In genomic region chr10:81414682-81415081, GRCm38 (mm10) we compare ENCODE assay signal across 8 mouse cellular contexts. TPM values are rescaled to one million over a fixed set of nuclear protein-coding genes. Genes with fewer than 3 reads are reported as not detected.
DNase-seq lines count a peak whose midpoint lies in the region; ATAC-seq and TF ChIP-seq lines count a peak whose summit lies in the region.

No protein-coding gene starts in this region.

- no peak overlapping the region for H3K4me3 ChIP-seq in embryonic facial prominence, embryonic 13.5 days
- no peak overlapping the region for H3K4me3 ChIP-seq in lung, postnatal 0 days (ENCODE audit: low read depth, low read length)

- H3K9ac ChIP-seq in embryonic facial prominence, embryonic 13.5 days: 0 out of 2 replicates have a peak overlapping the region, but pooled peaks have one; percentile 21
- H3K9ac ChIP-seq in lung, postnatal 0 days (replicated peaks; ENCODE audit: low read depth): no peak overlapping the region

- peak overlapping the region; percentile 55; the same call in 1 of the 2 replicates for H3K27ac ChIP-seq in embryonic facial prominence, embryonic 13.5 days
- H3K27ac ChIP-seq in lung, postnatal 0 days (ENCODE audit: low read length): peak overlapping the region; percentile 89

- TF ChIP-seq EP300 in lung, postnatal 0 days (IDR thresholded peaks at IDR 0.05): no peak

- H3K27me3 ChIP-seq in embryonic facial prominence, embryonic 13.5 days: no peaks in the 10 kb centered on the region
- H3K27me3 ChIP-seq in lung, postnatal 0 days (replicated peaks; ENCODE audit: insufficient read depth, low read length): no peaks in the 10 kb centered on the region

- intact Hi-C loops in heart, postnatal 25 days (cut with DNase I): no loop called here

- peaks cover 43% of the 10 kb centered on the region for H3K36me3 ChIP-seq in embryonic facial prominence, embryonic 13.5 days
- no peaks in the 10 kb centered on the region for H3K36me3 ChIP-seq in lung, postnatal 0 days (ENCODE audit: insufficient read depth, low read length)

- TF ChIP-seq CTCF in lung, postnatal 0 days (IDR thresholded peaks at IDR 0.05): no peak

- DNase-seq in heart, adult 11 months: peak; percentile 98
- DNase-seq in heart, postnatal 25 days (ENCODE audit: low spot score): no peak
- DNase-seq in kidney, adult 11 months: peak; percentile 71
- peak; percentile 53 for DNase-seq in lung, postnatal 0 days (ENCODE audit: low spot score)
- no peak for DNase-seq in cerebellum, adult 11-12 months
- DNase-seq in layer of hippocampus, postnatal 10 days (ENCODE audit: low spot score in 2 of 2): no peak
- DNase-seq in cerebellum, adult 18-20 months: no peak

- H3K9me3 ChIP-seq in embryonic facial prominence, embryonic 13.5 days: no peaks in the 10 kb centered on the region
- no peaks in the 10 kb centered on the region for H3K9me3 ChIP-seq in lung, postnatal 0 days (ENCODE audit: low read length)

- no peak for ATAC-seq in embryonic facial prominence, embryonic 13.5 days (ENCODE audit: insufficient number of reproducible peaks, insufficient read depth, low FRiP score, low TSS enrichment, low read depth)
- ATAC-seq in lung, postnatal 0 days: no peak

- peaks cover 94% of the 10 kb centered on the region for H3K4me1 ChIP-seq in embryonic facial prominence, embryonic 13.5 days
- peaks cover 54% of the 10 kb centered on the region for H3K4me1 ChIP-seq in lung, postnatal 0 days (ENCODE audit: insufficient read depth, low read depth, low read length)

- H3K4me2 ChIP-seq in embryonic facial prominence, embryonic 13.5 days: peak overlapping the region; percentile 40; the same call in 1 of the 2 replicates
- H3K4me2 ChIP-seq in lung, postnatal 0 days (replicated peaks; ENCODE audit: low read depth, low read length): peak overlapping the region; percentile 52

RNA-seq across cellular contexts. Expression of gene Smim24, which starts 21.8 kb away (rescaled TPM):
- total RNA-seq in heart, postnatal 25 days (2021): 1 to 10 TPM; 2.0 TPM
- 3.1 and 7.1 TPM in 2 replicates for polyA plus RNA-seq in embryonic facial prominence, embryonic 13.5 days (2015; fragmentation: Nextera tagmentation; extraction: Ambion mirVana)
- 3.1 and 3.6 TPM in 2 replicates for polyA plus RNA-seq in lung, postnatal 0 days (2015; fragmentation: Nextera tagmentation; extraction: Ambion mirVana)
- total RNA-seq in layer of hippocampus, postnatal 10 days (2021): 1 to 10 TPM; 2.6 to 3.0 TPM

RNA-seq across cellular contexts. Expression of gene Gm48552, which starts 25.9 kb away (rescaled TPM):
- under 1 TPM in 1 of 2 experiments, not detected in 1; 0.70 TPM for total RNA-seq in heart, postnatal 25 days (2021)
- 1.2 and 1.5 TPM in 2 replicates for polyA plus RNA-seq in embryonic facial prominence, embryonic 13.5 days (2015; fragmentation: Nextera tagmentation; extraction: Ambion mirVana)
- polyA plus RNA-seq in lung, postnatal 0 days (2015; fragmentation: Nextera tagmentation; extraction: Ambion mirVana): 0.20 and 0.63 TPM in 2 replicates
- total RNA-seq in layer of hippocampus, postnatal 10 days (2021): 1 to 10 TPM; 1.1 to 3.5 TPM

RNA-seq across cellular contexts. Expression of gene Gm48551, which starts 30.4 kb away (rescaled TPM):
- under 1 TPM; 0.61 to 0.78 TPM for total RNA-seq in heart, postnatal 25 days (2021)
- 4.1 and 5.0 TPM in 2 replicates for polyA plus RNA-seq in embryonic facial prominence, embryonic 13.5 days (2015; fragmentation: Nextera tagmentation; extraction: Ambion mirVana)
- polyA plus RNA-seq in lung, postnatal 0 days (2015; fragmentation: Nextera tagmentation; extraction: Ambion mirVana): 2.4 and 3.0 TPM in 2 replicates
- 1 to 10 TPM; 2.3 to 4.5 TPM for total RNA-seq in layer of hippocampus, postnatal 10 days (2021)

RNA-seq across cellular contexts. Expression of gene Dohh, which starts 30.5 kb away (rescaled TPM):
- total RNA-seq in heart, postnatal 25 days (2021): 10 to 100 TPM; 52.0 to 56.2 TPM
- polyA plus RNA-seq in embryonic facial prominence, embryonic 13.5 days (2015; fragmentation: Nextera tagmentation; extraction: Ambion mirVana): 67.8 and 71.8 TPM in 2 replicates
- polyA plus RNA-seq in lung, postnatal 0 days (2015; fragmentation: Nextera tagmentation; extraction: Ambion mirVana): 49.4 and 55.2 TPM in 2 replicates
- 10 to 100 TPM; 72.0 to 77.3 TPM for total RNA-seq in layer of hippocampus, postnatal 10 days (2021)

RNA-seq across cellular contexts. Expression of gene Fzr1, which starts 36.4 kb away (rescaled TPM):
- total RNA-seq in heart, postnatal 25 days (2021): 10 to 100 TPM; 27.7 to 32.3 TPM
- 102 and 119 TPM in 2 replicates for polyA plus RNA-seq in embryonic facial prominence, embryonic 13.5 days (2015; fragmentation: Nextera tagmentation; extraction: Ambion mirVana)
- polyA plus RNA-seq in lung, postnatal 0 days (2015; fragmentation: Nextera tagmentation; extraction: Ambion mirVana): 39.5 and 39.7 TPM in 2 replicates
- total RNA-seq in layer of hippocampus, postnatal 10 days (2021): 10 to 100 TPM; 81.2 to 85.2 TPM

Comparison
In these comparisons a context has a peak if more than half of its experiments do, and no peak if none do; other contexts are left out.
1. DNase-seq: peak in heart, adult 11 months (single experiment), kidney, adult 11 months (single experiment) and lung, postnatal 0 days (single experiment); none in heart, postnatal 25 days (single experiment), cerebellum, adult 11-12 months (single experiment), layer of hippocampus, postnatal 10 days (0 of 2) and cerebellum, adult 18-20 months (0 of 2).